Mouse (Mus musculus) left cerebral cortex, postnatal 36 days (tissue): ENCODE results near the gene Phlda2. TPM values are rescaled to one million over a fixed set of nuclear protein-coding genes. Genes with fewer than 3 reads are reported as not detected.

Experiments used
- DNase-seq, 2 experiments: peaks; one replicate each; pipeline ENCODE4 v3.0.0; 2021 to 2022; ENCODE audit warnings: low spot score in 2 of 2, mixed read lengths in 1 of 2
- intact Hi-C: fragments of 180-260 bp; cut with DNase I; formaldehyde crosslinking; loops from one replicate; pipeline ENCODE4 v1.15.1; 2025
- total RNA-seq, 2 experiments: library from RNA; stranded (reverse); gene quantifications; 2 replicates each; pipeline ENCODE4 v1.2.3; 2021

Phlda2 gene
- total RNA-seq, 2 experiments from 2014 or later, result not detected

GRCm38 (mm10) chr7:143505823-143506222 lies 2.9 kb upstream of the Phlda2 start:
- intact Hi-C loops, result loop anchor here (1.0 kb wide), 1 partner anchor 26 kb away; no protein-coding TSS in a partner anchor

GRCm38 (mm10) chr7:143505411-143505810 lies 2.5 kb upstream of the Phlda2 start:
- intact Hi-C loops, result no loop called here
- DNase-seq, result no peak

More at GRCm38 (mm10) chr7:143505823-143506222, 2.9 kb upstream of the Phlda2 start:
- peak; percentile 30 to 45 for DNase-seq

GRCm38 (mm10) chr7:143503926-143504325 lies 976 bp upstream of the Phlda2 start:
- intact Hi-C loops, result no loop called here

GRCm38 (mm10) chr7:143501643-143502417 lies 1.1 kb downstream of the Phlda2 start:
- intact Hi-C loops, result no loop called here
- DNase-seq, result peak; percentile 21 to 25

More at GRCm38 (mm10) chr7:143503926-143504325, 976 bp upstream of the Phlda2 start:
- DNase-seq, result no peak

- intact Hi-C loops, result no loop called here
- no peak for DNase-seq
These were observed 2.0 kb downstream of the Phlda2 start for GRCm38 (mm10) chr7:143500912-143501311.

- DNase-seq, result no peak
- intact Hi-C loops, result no loop called here
These were observed 4.4 kb downstream of the Phlda2 start for GRCm38 (mm10) chr7:143498584-143498983.

- intact Hi-C loops, result no loop called here
- no peak for DNase-seq
These were observed 7.6 kb downstream of the Phlda2 start for GRCm38 (mm10) chr7:143495104-143495961.

- intact Hi-C loops, result no loop called here
- no peak for DNase-seq
These were observed 9.3 kb downstream of the Phlda2 start for GRCm38 (mm10) chr7:143493616-143494126.

GRCm38 (mm10) chr7:143489735-143490134 lies 13.2 kb downstream of the Phlda2 start:
- no peak for DNase-seq
- intact Hi-C loops, result loop anchor here (10.0 kb wide), 1 partner anchor 265 kb away; the partner anchor contains the start of gene Osbpl5

- intact Hi-C loops, result loop anchor here (10.0 kb wide), 1 partner anchor 272 kb away; the partner anchor contains the start of gene Osbpl5
- DNase-seq, result no peak
These were observed 20.4 kb downstream of the Phlda2 start for GRCm38 (mm10) chr7:143482541-143482940.

- DNase-seq, result no peak
- intact Hi-C loops, result loop anchor here (10.0 kb wide), 1 partner anchor 273 kb away; the partner anchor contains the start of gene Osbpl5
These were observed 21.1 kb downstream of the Phlda2 start for GRCm38 (mm10) chr7:143481806-143482387.

- no peak for DNase-seq
- intact Hi-C loops, result loop anchor here (1.0 to 10.0 kb wide), 2 partner anchors 26 to 274 kb away; partner anchors contain the start of gene Osbpl5
These were observed 22.5 kb downstream of the Phlda2 start for GRCm38 (mm10) chr7:143480498-143480897.

- DNase-seq, result no peak
- intact Hi-C loops, result no loop called here
These were observed 25.1 kb downstream of the Phlda2 start for GRCm38 (mm10) chr7:143477800-143478199.

- no peak for DNase-seq
- intact Hi-C loops, result no loop called here
These were observed 26.1 kb downstream of the Phlda2 start for GRCm38 (mm10) chr7:143476702-143477335.

GRCm38 (mm10) chr7:143475876-143476275 lies 27.1 kb downstream of the Phlda2 start:
- intact Hi-C loops, result no loop called here
- DNase-seq, result no peak

- DNase-seq, result no peak
These were observed 28.1 kb downstream of the Phlda2 start for GRCm38 (mm10) chr7:143474811-143475210.

GRCm38 (mm10) chr7:143473347-143474101 lies 29.4 kb downstream of the Phlda2 start, which contains the start of gene Slc22a18:
Gene Slc22a18, plus strand, starts transcription at chr7:143473736.
- DNase-seq, result no peak
- intact Hi-C loops, result no loop called here

More at GRCm38 (mm10) chr7:143474811-143475210, 28.1 kb downstream of the Phlda2 start:
- intact Hi-C loops, result no loop called here

- peak; percentile 61 to 70 for DNase-seq
- intact Hi-C loops, result loop anchor here (5.0 to 10.0 kb wide), 3 partner anchors 165 to 465 kb away; partner anchors contain the start of gene Tspan32
These were observed 33.0 kb downstream of the Phlda2 start for GRCm38 (mm10) chr7:143469946-143470345.
